Mouse (Mus musculus) midbrain, embryonic 14.5 days (tissue): ENCODE data around the gene Olfr61. TPM values are rescaled to one million over a fixed set of nuclear protein-coding genes. Genes with fewer than 3 reads are reported as not detected.

Source experiments
- polyA plus RNA-seq: library from polyadenylated mRNA; unstranded; fragments of >200 nt; fragmentation: Nextera tagmentation; extraction: Ambion mirVana; gene quantifications from 2 replicates; pipeline ENCODE4 v1.2.1, GENCODE M21; 2014

Gene Olfr61
- polyA plus RNA-seq, 1 experiment from 2014 or later = not detected

Other genes starting within 250 kb of the Olfr61 start
- not detected in 2 replicates for gene Olfr531, start 226.1 kb upstream of the Olfr61 start, polyA plus RNA-seq
- gene Olfr532, start 207.3 kb upstream of the Olfr61 start, polyA plus RNA-seq = not detected in 2 replicates
- not detected in 2 replicates for gene Olfr533, start 165.6 kb upstream of the Olfr61 start, polyA plus RNA-seq
- not detected in 2 replicates for gene Olfr535, start 144.8 kb upstream of the Olfr61 start, polyA plus RNA-seq
- not detected in 2 replicates for gene Olfr536, start 121.6 kb upstream of the Olfr61 start, polyA plus RNA-seq
- gene Olfr538, start 61.1 kb upstream of the Olfr61 start, polyA plus RNA-seq = not detected in 2 replicates
- 0.04 TPM in 1 of 2 replicates, not detected in the other for gene Olfr46, start 27.7 kb upstream of the Olfr61 start, polyA plus RNA-seq
- not detected in 2 replicates for gene Olfr53, start 17.5 kb downstream of the Olfr61 start, polyA plus RNA-seq
- gene Olfr539, start 31.0 kb downstream of the Olfr61 start, polyA plus RNA-seq = not detected in 2 replicates
- gene Olfr45, start 53.0 kb downstream of the Olfr61 start, polyA plus RNA-seq = not detected in 2 replicates
- not detected in 2 replicates for gene Olfr541, start 68.3 kb downstream of the Olfr61 start, polyA plus RNA-seq
- gene Cyp2e1, start 134.8 kb downstream of the Olfr61 start, polyA plus RNA-seq = not detected in 2 replicates
- gene Syce1, start 158.9 kb downstream of the Olfr61 start, polyA plus RNA-seq = 0.18 TPM in 1 of 2 replicates, not detected in the other
- 25.4 and 34.5 TPM in 2 replicates for gene Zfp941, start 193.2 kb downstream of the Olfr61 start, polyA plus RNA-seq
- gene Urah, start 206.0 kb downstream of the Olfr61 start, polyA plus RNA-seq = not detected in 2 replicates
- gene Scgb1c1, start 216.6 kb downstream of the Olfr61 start, polyA plus RNA-seq = not detected in 2 replicates
- gene Odf3, start 218.8 kb downstream of the Olfr61 start, polyA plus RNA-seq = not detected in 2 replicates
- not detected in 2 replicates for gene Gm45785, start 227.4 kb downstream of the Olfr61 start, polyA plus RNA-seq
- gene Ric8a, start 228.0 kb downstream of the Olfr61 start, polyA plus RNA-seq = 98.6 and 99.6 TPM in 2 replicates
- gene Bet1l, start 228.6 kb downstream of the Olfr61 start, polyA plus RNA-seq = 42.8 and 54.5 TPM in 2 replicates